Mouse (Mus musculus) erythroblast, embryonic 14.5 days (primary cell): ENCODE data around the gene Micu1.

Experiments
- GATA1 ChIP-seq: IDR thresholded peaks from 2 replicates; pipeline ENCODE4 v1.6.1; 2012; ENCODE audit warnings: low read length, inconsistent platforms, mixed read lengths
- TAL1 ChIP-seq: IDR thresholded peaks from 3 replicates; pipeline ENCODE4 v1.6.1; 2012; ENCODE audit warnings: low read length, inconsistent platforms, mixed read lengths

DNA sequence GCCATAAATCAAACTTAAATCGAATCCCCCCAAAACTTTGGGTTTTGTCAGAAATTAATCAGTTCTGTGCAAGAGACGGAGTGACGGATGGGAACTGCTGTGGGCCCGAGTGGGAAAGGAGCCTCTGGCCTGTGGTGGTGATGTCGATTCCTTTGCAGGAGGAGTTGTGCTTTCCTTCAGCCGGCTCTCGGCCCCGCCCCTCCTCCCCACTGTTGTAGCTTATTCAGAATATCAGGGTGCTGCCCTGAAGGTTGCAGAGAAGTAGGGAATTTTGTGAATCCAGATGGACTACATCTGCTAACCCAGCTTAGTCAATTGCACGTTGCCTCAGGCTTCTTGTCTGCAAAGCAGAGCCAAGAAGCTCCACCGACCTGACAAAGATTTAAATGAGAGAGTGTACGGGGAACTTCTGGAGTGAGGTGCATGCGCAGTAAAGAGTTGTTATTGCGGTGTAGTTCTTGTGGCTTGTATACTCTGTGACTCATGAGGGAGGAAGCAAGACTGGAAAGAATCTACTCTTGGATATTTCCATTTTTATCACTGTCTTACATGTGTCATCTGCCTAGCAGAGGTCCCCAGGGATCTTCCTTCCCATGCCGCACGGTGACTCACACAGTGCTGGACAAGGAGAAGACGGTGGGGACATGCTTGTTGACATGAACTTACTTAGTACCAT, 123.0 kb downstream of the Micu1 start:
- TF ChIP-seq TAL1: no peak
- no peak for TF ChIP-seq GATA1
